17 mouse cellular contexts compared by ENCODE assay signal in genomic region chr6:7697999-7698699, GRCm38 (mm10). TPM values are rescaled to one million over a fixed set of nuclear protein-coding genes. Genes with fewer than 3 reads are reported as not detected.
A peak's percentile ranks its signal among the peaks of the same experiment; 100 is the strongest.
DNase-seq lines count a peak whose midpoint lies in the region; ATAC-seq and TF ChIP-seq lines count a peak whose summit lies in the region.
"Had no signal": no experiment of that assay in that cellular context is flagged by ENCODE, and none has a peak within 500 bp of the region (broad histone marks: within the 10 kb centered on the region; RNA-seq: fewer than 3 reads in every experiment).

No protein-coding gene starts in this region.

- H3K27me3 ChIP-seq in heart, embryonic 11.5 days (ENCODE audit: control insufficient read depth, insufficient read depth, low read length) = no peaks in the 10 kb centered on the region
- H3K27me3 ChIP-seq in heart, adult 2 months (ENCODE audit: control insufficient read depth, insufficient read depth, low read length) = no peaks in the 10 kb centered on the region
- H3K27me3 ChIP-seq in stomach, embryonic 14.5 days (ENCODE audit: control insufficient read depth, insufficient read depth, low read length) = no peaks in the 10 kb centered on the region
- H3K27me3 ChIP-seq in stomach, postnatal 0 days (ENCODE audit: control insufficient read depth, insufficient read depth, low read length) = no peaks in the 10 kb centered on the region
- no peaks in the 10 kb centered on the region for H3K27me3 ChIP-seq in liver, embryonic 14.5 days (ENCODE audit: control insufficient read depth, insufficient read depth, low read length)
- H3K27me3 ChIP-seq: embryonic facial prominence, embryonic 12.5 days; midbrain, embryonic 12.5 days had no signal

- TF ChIP-seq CTCF in heart, adult 2 months (IDR thresholded peaks at IDR 0.05) = no peak
- no peak for TF ChIP-seq CTCF in stomach, postnatal 0 days (IDR thresholded peaks at IDR 0.05; ENCODE audit: low read depth)
- TF ChIP-seq CTCF in liver, embryonic 14.5 days (IDR thresholded peaks at IDR 0.05; ENCODE audit: low read depth) = no peak

- H3K27ac ChIP-seq in heart, embryonic 11.5 days (ENCODE audit: low read depth, low read length) = no peak overlapping the region
- no peak overlapping the region for H3K27ac ChIP-seq in heart, adult 2 months
- no peak overlapping the region for H3K27ac ChIP-seq in stomach, embryonic 14.5 days (ENCODE audit: low read length)
- H3K27ac ChIP-seq in stomach, postnatal 0 days (replicated peaks) = no peak overlapping the region
- H3K27ac ChIP-seq in liver, embryonic 14.5 days = peak overlapping the region; percentile 90
- H3K27ac ChIP-seq: embryonic facial prominence, embryonic 12.5 days; hindbrain, embryonic 15.5 days; left cerebral cortex, adult 2 months; midbrain, embryonic 12.5 days had no signal

- no peaks in the 10 kb centered on the region for H3K36me3 ChIP-seq in heart, embryonic 11.5 days (ENCODE audit: control insufficient read depth, insufficient read depth, low read length)
- no peaks in the 10 kb centered on the region for H3K36me3 ChIP-seq in heart, adult 2 months (ENCODE audit: control insufficient read depth, insufficient read depth, low read length)
- H3K36me3 ChIP-seq in stomach, embryonic 14.5 days (ENCODE audit: control insufficient read depth, insufficient read depth, low read length) = no peaks in the 10 kb centered on the region
- H3K36me3 ChIP-seq in stomach, postnatal 0 days (ENCODE audit: control insufficient read depth, insufficient read depth, low read length) = no peaks in the 10 kb centered on the region
- no peaks in the 10 kb centered on the region for H3K36me3 ChIP-seq in liver, embryonic 14.5 days (replicated peaks; ENCODE audit: control insufficient read depth, insufficient read depth, low read depth)
- H3K36me3 ChIP-seq: embryonic facial prominence, embryonic 12.5 days; hindbrain, embryonic 15.5 days; midbrain, embryonic 12.5 days had no signal

- H3K4me1 ChIP-seq in heart, embryonic 11.5 days (ENCODE audit: control insufficient read depth, insufficient read depth, low read length) = no peaks in the 10 kb centered on the region
- H3K4me1 ChIP-seq in heart, adult 2 months (ENCODE audit: control insufficient read depth, insufficient read depth, low read length) = peaks cover 1% of the 10 kb centered on the region; the same call in 1 of the 2 replicates
- no peaks in the 10 kb centered on the region for H3K4me1 ChIP-seq in stomach, embryonic 14.5 days (ENCODE audit: control insufficient read depth, insufficient read depth, low read length)
- 0 out of 2 replicates have a peak, but pooled peaks cover 2% of the 10 kb centered on the region for H3K4me1 ChIP-seq in stomach, postnatal 0 days (replicated peaks; ENCODE audit: control insufficient read depth, insufficient read depth)
- H3K4me1 ChIP-seq in liver, embryonic 14.5 days (replicated peaks; ENCODE audit: control insufficient read depth in 2 of 2, insufficient read depth in 2 of 2, low read length in 1 of 2) = peaks cover 49 to 50% of the 10 kb centered on the region in 2 experiments
- H3K4me1 ChIP-seq: embryonic facial prominence, embryonic 12.5 days; hindbrain, embryonic 15.5 days had no signal

- no peak overlapping the region for H3K4me2 ChIP-seq in heart, embryonic 11.5 days
- no peak overlapping the region for H3K4me2 ChIP-seq in stomach, embryonic 14.5 days (replicated peaks; ENCODE audit: low read depth, low read length)
- no peak overlapping the region for H3K4me2 ChIP-seq in stomach, postnatal 0 days (replicated peaks; ENCODE audit: low read depth)
- H3K4me2 ChIP-seq in liver, embryonic 14.5 days (ENCODE audit: low read depth) = peak overlapping the region; percentile 64
- H3K4me2 ChIP-seq: embryonic facial prominence, embryonic 12.5 days; hindbrain, embryonic 15.5 days; midbrain, embryonic 12.5 days had no signal

- intact Hi-C loops in heart, adult 2 months (cut with DNase I) = no loop called here

- 80% methylated on average over 6 of the region's 6 CpGs for WGBS in heart, embryonic 11.5 days (ENCODE audit: insufficient replicate concordance)
- WGBS in heart, adult 2 months = 78% methylated on average over 6 of the region's 6 CpGs
- WGBS in stomach, embryonic 14.5 days = 81% methylated on average over 6 of the region's 6 CpGs
- 75% methylated on average over 6 of the region's 6 CpGs for WGBS in stomach, postnatal 0 days
- WGBS in liver, embryonic 14.5 days (ENCODE audit: insufficient replicate concordance) = 27% methylated on average over 6 of the region's 6 CpGs

- TF ChIP-seq EP300 in heart, adult 2 months (IDR thresholded peaks at IDR 0.05; ENCODE audit: insufficient read depth, low read depth, low read length) = no peak
- no peak for TF ChIP-seq EP300 in stomach, postnatal 0 days (optimal IDR thresholded peaks at IDR 0.05)
- TF ChIP-seq EP300 in liver, embryonic 14.5 days (IDR thresholded peaks at IDR 0.05; ENCODE audit: low read depth) = peak; percentile 94

- no peak for DNase-seq in heart, adult 2 months
- DNase-seq in stomach, postnatal 0 days (ENCODE audit: low spot score) = no peak
- peak; percentile 73 to 81 (median 77) for DNase-seq in liver, embryonic 14.5 days (ENCODE audit: low read depth in 3 of 3, low spot score in 3 of 3)
- DNase-seq in cerebellum, postnatal 10 days = no peak
- no peak for DNase-seq in frontal cortex, postnatal 36 days (ENCODE audit: low spot score in 2 of 2)
- DNase-seq in urinary bladder, postnatal 25 days (ENCODE audit: low spot score) = no peak
- DNase-seq: cerebellum, adult 11-12 months; heart, postnatal 10 days; kidney, adult 2 months; lung, postnatal 10 days had no signal

- H3K4me3 ChIP-seq in heart, embryonic 11.5 days (ENCODE audit: low read depth, low read length) = no peak overlapping the region
- H3K4me3 ChIP-seq in heart, adult 2 months = no peak overlapping the region
- no peak overlapping the region for H3K4me3 ChIP-seq in stomach, embryonic 14.5 days (ENCODE audit: low read depth, low read length)
- H3K4me3 ChIP-seq in stomach, postnatal 0 days (ENCODE audit: low read depth, low read length) = no peak overlapping the region
- peak overlapping the region; percentile 10 to 29; a peak in 1 of 4 replicates for H3K4me3 ChIP-seq in liver, embryonic 14.5 days (ENCODE audit: insufficient read depth in 1 of 2, low read depth in 2 of 2, low read length in 2 of 2)
- H3K4me3 ChIP-seq: embryonic facial prominence, embryonic 12.5 days; hindbrain, embryonic 15.5 days; left cerebral cortex, adult 2 months; midbrain, embryonic 12.5 days; myocyte had no signal

- no peak overlapping the region for H3K9ac ChIP-seq in heart, embryonic 11.5 days (ENCODE audit: low read depth, low read length)
- no peak overlapping the region for H3K9ac ChIP-seq in heart, adult 2 months (ENCODE audit: low read depth, low read length)
- H3K9ac ChIP-seq in stomach, embryonic 14.5 days (replicated peaks; ENCODE audit: low read depth, low read length) = no peak overlapping the region
- H3K9ac ChIP-seq in stomach, postnatal 0 days (ENCODE audit: low read length) = no peak overlapping the region
- peak overlapping the region; percentile 42 for H3K9ac ChIP-seq in liver, embryonic 14.5 days (replicated peaks)
- H3K9ac ChIP-seq: embryonic facial prominence, embryonic 12.5 days; hindbrain, embryonic 15.5 days; midbrain, embryonic 12.5 days had no signal

- no peak for TF ChIP-seq POLR2A in heart, adult 2 months (IDR thresholded peaks at IDR 0.05; ENCODE audit: insufficient read depth, low read depth, low read length)

- no peaks in the 10 kb centered on the region for H3K79me2 ChIP-seq in heart, adult 2 months (replicated peaks; ENCODE audit: control insufficient read depth, insufficient read depth, low read length)

- ATAC-seq in heart, embryonic 11.5 days (replicated peaks; ENCODE audit: insufficient number of reproducible peaks, low FRiP score, low TSS enrichment) = 0 out of 2 replicates have a peak, but pooled peaks have one; percentile 21
- ATAC-seq in stomach, embryonic 14.5 days (ENCODE audit: insufficient number of reproducible peaks, insufficient read depth, low FRiP score, low read depth) = peak; percentile 20; the same call in 1 of the 2 replicates
- ATAC-seq in stomach, postnatal 0 days (ENCODE audit: low FRiP score, low TSS enrichment) = no peak
- peak; percentile 84 for ATAC-seq in liver, embryonic 14.5 days (ENCODE audit: insufficient read depth)

- no peaks in the 10 kb centered on the region for H3K9me3 ChIP-seq in heart, embryonic 11.5 days (replicated peaks; ENCODE audit: control insufficient read depth, low read length)
- H3K9me3 ChIP-seq in stomach, embryonic 14.5 days (ENCODE audit: control insufficient read depth, low read depth, low read length) = no peaks in the 10 kb centered on the region
- no peaks in the 10 kb centered on the region for H3K9me3 ChIP-seq in stomach, postnatal 0 days (ENCODE audit: control insufficient read depth, low read length)
- H3K9me3 ChIP-seq in liver, embryonic 14.5 days (ENCODE audit: control insufficient read depth, low read length) = no peaks in the 10 kb centered on the region
- H3K9me3 ChIP-seq: embryonic facial prominence, embryonic 12.5 days; hindbrain, embryonic 15.5 days; midbrain, embryonic 12.5 days had no signal

RNA-seq across cellular contexts. Expression of gene Asns, which starts 5.1 kb away (rescaled TPM):
- polyA plus RNA-seq in heart, embryonic 11.5 days (2014; fragmentation: Nextera tagmentation; extraction: Ambion mirVana) = 43.7 and 56.2 TPM in 2 replicates
- 1 to 10 TPM; 2.9 to 3.2 TPM for total RNA-seq in heart, adult 2 months (2021)
- 5.5 and 14.0 TPM in 2 replicates for polyA plus RNA-seq in heart, adult 2 months (2012; rRNA removed)
- 78.0 and 100 TPM in 2 replicates for polyA plus RNA-seq in stomach, embryonic 14.5 days (2014; fragmentation: Nextera tagmentation; extraction: Ambion mirVana)
- 132 and 133 TPM in 2 replicates for polyA plus RNA-seq in stomach, postnatal 0 days (2015; fragmentation: Nextera tagmentation; extraction: Ambion mirVana)
- polyA plus RNA-seq in liver, embryonic 14.5 days (2012; rRNA removed) = 70.0 and 103 TPM in 2 replicates
- 309 and 341 TPM in 2 replicates for polyA plus RNA-seq in liver, embryonic 14.5 days (2014; fragmentation: Nextera tagmentation; extraction: Ambion mirVana)

Comparison
In these comparisons a context has a peak if more than half of its experiments do, and no peak if none do; other contexts are left out.
1. H3K4me3 ChIP-seq: peak in liver, embryonic 14.5 days (2 of 2); none in heart, embryonic 11.5 days (single experiment), heart, adult 2 months (single experiment), stomach, embryonic 14.5 days (single experiment) and stomach, postnatal 0 days (single experiment).
2. DNase-seq: peak in liver, embryonic 14.5 days (3 of 3); none in heart, adult 2 months (0 of 2), stomach, postnatal 0 days (single experiment), cerebellum, postnatal 10 days (0 of 2), frontal cortex, postnatal 36 days (0 of 2) and urinary bladder, postnatal 25 days (single experiment).